ENCODE assay signal across 30 mouse cellular contexts in genomic region chr14:11906130-11906675, GRCm38 (mm10).
DNase-seq lines count a peak whose midpoint lies in the region; ATAC-seq and TF ChIP-seq lines count a peak whose summit lies in the region.
"Had no signal": no experiment of that assay in that cellular context is flagged by ENCODE, and none has a peak within 500 bp of the region (broad histone marks: within the 10 kb centered on the region; RNA-seq: fewer than 3 reads in every experiment).

No protein-coding gene starts in this region.

- no peak for DNase-seq in forebrain, embryonic 10.5 days (ENCODE audit: extremely low spot score, low spot score)
- no peak for DNase-seq in midbrain, embryonic 10.5 days (ENCODE audit: low spot score)
- peak; percentile 44 for DNase-seq in brain, adult 2 months (ENCODE audit: low read depth, low spot score)
- no peak for DNase-seq in forebrain, postnatal 0 days
- DNase-seq in layer of hippocampus, postnatal 14 days (ENCODE audit: low spot score in 2 of 2), result no peak
- DNase-seq: adrenal gland, adult 2 months; adrenal gland, postnatal 36 days; cerebellum, adult 8-10 months; cerebellum, postnatal 25 days; gastrocnemius, postnatal 10 days; heart, postnatal 36 days; kidney, adult 9 months; kidney, postnatal 10 days; liver, embryonic 13.5 days; lung, adult 18-20 months; lung, postnatal 4 days; retina, postnatal 1 day; right cerebral cortex, postnatal 14 days had no signal

- H3K36me3 ChIP-seq in forebrain, embryonic 13.5 days (ENCODE audit: poor library complexity, severe bottlenecking), result no peaks in the 10 kb centered on the region
- H3K36me3 ChIP-seq in forebrain, embryonic 10.5 days (replicated peaks), result no peaks in the 10 kb centered on the region; the same call in 1 of the 2 replicates
- no peaks in the 10 kb centered on the region for H3K36me3 ChIP-seq in midbrain, embryonic 13.5 days
- no peaks in the 10 kb centered on the region for H3K36me3 ChIP-seq in midbrain, embryonic 10.5 days
- H3K36me3 ChIP-seq in forebrain, postnatal 0 days (ENCODE audit: insufficient read depth), result no peaks in the 10 kb centered on the region
- H3K36me3 ChIP-seq in intestine, embryonic 16.5 days (ENCODE audit: control insufficient read depth, insufficient read depth, low read length), result no peaks in the 10 kb centered on the region
- H3K36me3 ChIP-seq: limb, embryonic 10.5 days; limb, embryonic 15.5 days; liver, embryonic 13.5 days; neural tube, embryonic 13.5 days had no signal

- H3K27me3 ChIP-seq in forebrain, embryonic 13.5 days, result no peaks in the 10 kb centered on the region
- no peaks in the 10 kb centered on the region for H3K27me3 ChIP-seq in forebrain, embryonic 10.5 days (ENCODE audit: poor library complexity, severe bottlenecking)
- H3K27me3 ChIP-seq in midbrain, embryonic 13.5 days, result no peaks in the 10 kb centered on the region
- no peaks in the 10 kb centered on the region for H3K27me3 ChIP-seq in midbrain, embryonic 10.5 days (ENCODE audit: low read depth, poor library complexity, severe bottlenecking)
- H3K27me3 ChIP-seq in forebrain, postnatal 0 days (ENCODE audit: insufficient read depth, low read length), result no peaks in the 10 kb centered on the region
- no peaks in the 10 kb centered on the region for H3K27me3 ChIP-seq in intestine, embryonic 16.5 days (replicated peaks; ENCODE audit: control insufficient read depth, insufficient read depth, low read length)
- H3K27me3 ChIP-seq: limb, embryonic 15.5 days; liver, embryonic 13.5 days; megakaryocyte, embryonic 14.5 days; neural tube, embryonic 13.5 days; Patski had no signal

- TF ChIP-seq CTCF in forebrain, postnatal 0 days (IDR thresholded peaks at IDR 0.05; ENCODE audit: low read depth), result no peak

- peaks cover 18% of the 10 kb centered on the region for H3K4me1 ChIP-seq in forebrain, embryonic 13.5 days
- peaks cover 35% of the 10 kb centered on the region for H3K4me1 ChIP-seq in forebrain, embryonic 10.5 days
- H3K4me1 ChIP-seq in midbrain, embryonic 13.5 days (replicated peaks), result peaks cover 16% of the 10 kb centered on the region
- H3K4me1 ChIP-seq in midbrain, embryonic 10.5 days, result peaks cover 29% of the 10 kb centered on the region
- 0 out of 2 replicates have a peak, but pooled peaks cover 5% of the 10 kb centered on the region for H3K4me1 ChIP-seq in forebrain, postnatal 0 days (ENCODE audit: insufficient read depth)
- H3K4me1 ChIP-seq in intestine, embryonic 16.5 days (ENCODE audit: control insufficient read depth, insufficient read depth, low read length), result no peaks in the 10 kb centered on the region
- H3K4me1 ChIP-seq: limb, embryonic 15.5 days; liver, embryonic 13.5 days; megakaryocyte, embryonic 14.5 days had no signal

- ATAC-seq in forebrain, embryonic 13.5 days, result 0 out of 2 replicates have a peak, but pooled peaks have one; percentile 38
- peak; percentile 58; the same call in 1 of the 2 replicates for ATAC-seq in midbrain, embryonic 13.5 days
- ATAC-seq in forebrain, postnatal 0 days, result peak; percentile 74
- ATAC-seq in intestine, embryonic 16.5 days, result no peak
- ATAC-seq: activated CD4-positive, CD25-positive, alpha-beta regulatory T cell, adult 4 months; intestine, postnatal 0 days; lung, postnatal 0 days; Patski had no signal

- no peaks in the 10 kb centered on the region for H3K9me3 ChIP-seq in forebrain, embryonic 13.5 days (replicated peaks)
- H3K9me3 ChIP-seq in forebrain, embryonic 10.5 days, result no peaks in the 10 kb centered on the region
- no peaks in the 10 kb centered on the region for H3K9me3 ChIP-seq in midbrain, embryonic 13.5 days
- H3K9me3 ChIP-seq in midbrain, embryonic 10.5 days (replicated peaks), result no peaks in the 10 kb centered on the region
- H3K9me3 ChIP-seq in forebrain, postnatal 0 days (ENCODE audit: low read length), result no peaks in the 10 kb centered on the region
- no peaks in the 10 kb centered on the region for H3K9me3 ChIP-seq in intestine, embryonic 16.5 days (ENCODE audit: control insufficient read depth, low read length)
- H3K9me3 ChIP-seq: limb, embryonic 10.5 days; limb, embryonic 15.5 days; liver, embryonic 13.5 days; neural tube, embryonic 13.5 days had no signal

- H3K4me2 ChIP-seq in forebrain, embryonic 13.5 days, result no peak overlapping the region
- no peak overlapping the region for H3K4me2 ChIP-seq in midbrain, embryonic 13.5 days (replicated peaks)
- H3K4me2 ChIP-seq in forebrain, postnatal 0 days (ENCODE audit: low read depth), result no peak overlapping the region
- H3K4me2 ChIP-seq in intestine, embryonic 16.5 days (ENCODE audit: low read depth, low read length), result no peak overlapping the region
- H3K4me2 ChIP-seq: heart, embryonic 11.5 days; limb, embryonic 15.5 days; liver, embryonic 13.5 days; neural tube, embryonic 13.5 days had no signal

- no peak overlapping the region for H3K9ac ChIP-seq in forebrain, embryonic 13.5 days
- no peak overlapping the region for H3K9ac ChIP-seq in midbrain, embryonic 13.5 days (replicated peaks)
- H3K9ac ChIP-seq in forebrain, postnatal 0 days, result no peak overlapping the region
- H3K9ac ChIP-seq in intestine, embryonic 16.5 days (ENCODE audit: low read depth, low read length), result no peak overlapping the region
- H3K9ac ChIP-seq: limb, embryonic 15.5 days; liver, embryonic 13.5 days; neural tube, embryonic 13.5 days had no signal

- 43% methylated on average over 5 of the region's 5 CpGs for WGBS in forebrain, embryonic 13.5 days
- 60% methylated on average over 5 of the region's 5 CpGs for WGBS in forebrain, embryonic 10.5 days
- 52% methylated on average over 5 of the region's 5 CpGs for WGBS in midbrain, embryonic 13.5 days
- 63% methylated on average over 5 of the region's 5 CpGs for WGBS in midbrain, embryonic 10.5 days
- WGBS in forebrain, postnatal 0 days, result 58% methylated on average over 5 of the region's 5 CpGs
- 87% methylated on average over 5 of the region's 5 CpGs for WGBS in intestine, embryonic 16.5 days

- no peak overlapping the region for H3K27ac ChIP-seq in forebrain, embryonic 13.5 days
- no peak overlapping the region for H3K27ac ChIP-seq in forebrain, embryonic 10.5 days
- H3K27ac ChIP-seq in midbrain, embryonic 13.5 days, result no peak overlapping the region
- H3K27ac ChIP-seq in midbrain, embryonic 10.5 days (replicated peaks), result no peak overlapping the region
- no peak overlapping the region for H3K27ac ChIP-seq in forebrain, postnatal 0 days (ENCODE audit: low read depth, low read length)
- H3K27ac ChIP-seq in intestine, embryonic 16.5 days (ENCODE audit: low read length), result no peak overlapping the region
- H3K27ac ChIP-seq: limb, embryonic 10.5 days; limb, embryonic 15.5 days; liver, embryonic 13.5 days; neural tube, embryonic 13.5 days had no signal

- no peak overlapping the region for H3K4me3 ChIP-seq in forebrain, embryonic 13.5 days
- H3K4me3 ChIP-seq in forebrain, embryonic 10.5 days, result no peak overlapping the region
- no peak overlapping the region for H3K4me3 ChIP-seq in midbrain, embryonic 13.5 days (replicated peaks)
- no peak overlapping the region for H3K4me3 ChIP-seq in midbrain, embryonic 10.5 days
- H3K4me3 ChIP-seq in forebrain, postnatal 0 days (ENCODE audit: low read depth, low read length), result no peak overlapping the region
- H3K4me3 ChIP-seq in intestine, embryonic 16.5 days (ENCODE audit: low read length), result no peak overlapping the region
- H3K4me3 ChIP-seq: limb, embryonic 10.5 days; limb, embryonic 15.5 days; liver, embryonic 13.5 days; megakaryocyte, embryonic 14.5 days; neural tube, embryonic 13.5 days had no signal
